Mouse (Mus musculus): ENCODE results near the gene Xpnpep1.

DNA sequence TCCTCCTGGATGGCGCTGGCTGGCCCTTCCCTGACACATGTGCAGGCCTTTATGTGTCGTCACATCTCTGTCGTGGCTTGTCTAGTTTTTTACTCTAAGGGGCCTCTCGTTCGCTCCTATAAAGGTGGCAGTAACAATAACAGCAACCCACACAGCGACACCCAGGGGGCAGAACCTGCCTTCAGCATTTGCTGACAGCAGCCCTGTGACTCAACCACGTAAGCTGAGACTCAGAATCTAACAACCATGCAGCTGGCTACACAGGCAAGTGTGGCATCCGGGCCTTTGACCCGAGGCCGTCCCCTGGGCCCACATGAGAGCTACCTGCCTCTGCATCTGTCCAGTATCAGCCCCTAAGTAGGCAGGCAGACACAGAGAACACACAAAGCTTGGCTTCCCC, 18.5 kb downstream of the Xpnpep1 start:
- TF ChIP-seq CTCF (IDR thresholded peaks at IDR 0.05; ENCODE audit: extremely low read depth, insufficient read depth, low read length) = no peak
- no peak for TF ChIP-seq POLR2A (IDR thresholded peaks at IDR 0.05; ENCODE audit: extremely low read depth, insufficient read depth, low read length)
